Mouse (Mus musculus) frontal cortex, postnatal 14 days (tissue): ENCODE data around the gene Map2k5.

Experiments
- DNase-seq, 2 experiments: peaks; one replicate each; pipeline ENCODE4 v3.0.0; 2022; ENCODE audit warnings: low spot score in 2 of 2

Map2k5 gene

DNA sequence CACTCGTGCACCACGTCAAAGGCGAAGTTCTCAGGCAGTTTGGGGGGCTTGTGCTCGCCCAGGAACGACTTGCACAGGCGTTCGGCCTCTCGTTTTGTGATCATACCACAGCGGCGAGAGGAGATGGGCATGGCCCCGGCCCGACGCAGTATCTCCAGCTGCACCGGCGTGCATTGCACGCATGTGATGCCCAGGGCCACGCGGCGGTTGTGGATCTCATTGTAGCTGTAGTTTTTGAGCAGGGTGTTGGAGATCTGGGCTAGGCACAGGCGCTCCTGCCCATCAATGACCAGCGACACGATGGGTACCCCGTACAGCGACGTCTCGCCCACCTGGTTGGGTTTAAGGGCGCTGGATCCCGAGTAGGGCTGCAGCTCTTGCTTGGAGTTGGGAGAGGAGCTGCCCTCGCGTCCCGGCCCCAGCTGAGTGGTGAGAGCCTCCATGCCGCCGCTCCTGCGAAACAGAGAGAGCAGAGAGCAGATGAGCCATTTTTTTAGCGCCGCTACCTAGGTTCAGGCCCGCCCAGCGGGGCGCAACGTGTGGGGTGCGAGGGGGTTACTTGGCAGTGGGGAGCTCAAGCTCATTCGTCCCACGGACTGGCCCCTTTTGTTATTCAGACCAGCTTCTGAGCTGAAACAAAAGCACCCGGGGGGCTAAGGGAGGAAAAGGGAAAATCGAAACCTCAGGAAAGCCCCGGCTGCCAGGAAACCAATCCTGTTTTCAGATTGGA, 231.4 kb downstream of the Map2k5 start:
- DNase-seq: no peak

DNA sequence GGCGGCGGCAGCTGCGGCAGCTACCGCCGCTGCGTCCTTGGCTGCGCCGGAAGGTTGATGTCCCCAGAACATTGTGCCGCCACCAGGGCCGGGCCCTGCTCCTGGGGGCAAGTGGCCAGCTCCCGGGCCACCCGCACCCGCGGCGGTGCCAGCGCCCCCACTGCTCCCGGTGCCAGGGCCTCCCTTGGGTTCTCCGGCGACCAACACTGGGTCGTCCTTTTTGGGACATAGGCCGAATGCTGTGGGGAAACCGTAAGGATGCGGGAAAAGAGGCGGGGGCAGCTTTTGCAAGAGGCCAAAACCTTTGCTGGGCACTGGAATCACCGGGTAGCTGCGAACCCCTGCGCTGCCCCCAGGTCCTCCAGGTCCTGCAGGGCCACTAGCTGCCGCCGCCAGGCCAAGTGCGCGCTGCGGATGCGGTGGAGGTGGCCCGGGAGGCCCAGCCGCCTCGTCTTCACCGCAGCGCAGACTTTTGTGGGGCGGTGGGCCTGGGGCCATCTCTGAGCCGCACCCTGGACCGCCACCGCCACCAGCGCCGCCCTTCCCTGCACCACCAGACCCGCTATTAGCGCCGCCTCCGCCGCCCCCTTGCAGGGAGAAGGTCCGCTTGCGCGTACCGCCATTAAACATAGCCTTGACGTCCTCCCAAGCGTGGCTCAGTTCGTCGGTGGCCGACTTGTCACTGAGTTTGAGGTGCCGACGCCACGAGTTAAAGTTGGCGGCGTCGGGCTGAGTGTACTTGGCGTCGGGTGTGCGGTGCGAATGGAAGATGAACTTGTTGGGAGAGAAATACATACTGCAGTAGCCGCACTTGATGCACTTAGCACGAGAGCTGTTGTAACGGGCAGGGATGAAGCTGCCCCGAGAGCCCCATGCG, 232.2 kb downstream of the Map2k5 start:
- no peak for DNase-seq

DNA sequence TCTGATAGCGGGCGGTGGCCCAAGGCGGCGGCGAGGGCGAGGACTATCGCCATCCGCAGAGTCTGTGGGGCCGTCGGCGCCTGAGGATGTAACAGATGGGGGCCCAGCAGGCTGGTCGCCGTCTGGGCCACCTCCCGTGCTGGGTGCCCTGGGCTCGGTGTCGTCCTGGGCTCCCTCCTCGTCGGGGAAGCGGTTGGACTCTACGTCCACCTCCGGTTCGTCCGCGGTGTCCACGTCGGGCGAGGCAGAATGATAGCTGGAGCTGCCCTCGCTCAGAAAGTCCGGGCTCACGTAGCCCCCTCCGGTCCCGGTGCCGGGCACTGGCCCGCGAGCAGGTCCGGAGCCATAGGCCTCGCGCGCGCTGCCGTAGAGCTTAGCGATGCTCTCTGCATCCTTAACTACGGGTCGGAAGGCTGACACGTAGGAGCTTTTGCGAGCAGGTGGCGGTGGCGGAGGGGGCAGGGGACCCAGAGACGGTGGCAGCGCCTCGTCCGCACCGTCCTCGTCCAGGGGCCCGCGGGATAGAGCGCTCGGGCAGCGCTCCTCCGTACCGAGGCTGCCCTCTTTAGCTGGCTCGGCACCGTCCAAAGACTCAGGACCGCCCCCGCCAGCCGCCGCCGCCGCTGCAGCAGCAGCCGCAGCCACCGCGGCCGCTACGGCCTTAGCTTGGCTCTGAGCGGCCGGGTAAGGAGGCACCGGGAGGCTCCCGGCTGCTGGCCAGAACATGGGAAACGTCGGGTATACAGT, 233.0 kb downstream of the Map2k5 start:
- DNase-seq: no peak

DNA sequence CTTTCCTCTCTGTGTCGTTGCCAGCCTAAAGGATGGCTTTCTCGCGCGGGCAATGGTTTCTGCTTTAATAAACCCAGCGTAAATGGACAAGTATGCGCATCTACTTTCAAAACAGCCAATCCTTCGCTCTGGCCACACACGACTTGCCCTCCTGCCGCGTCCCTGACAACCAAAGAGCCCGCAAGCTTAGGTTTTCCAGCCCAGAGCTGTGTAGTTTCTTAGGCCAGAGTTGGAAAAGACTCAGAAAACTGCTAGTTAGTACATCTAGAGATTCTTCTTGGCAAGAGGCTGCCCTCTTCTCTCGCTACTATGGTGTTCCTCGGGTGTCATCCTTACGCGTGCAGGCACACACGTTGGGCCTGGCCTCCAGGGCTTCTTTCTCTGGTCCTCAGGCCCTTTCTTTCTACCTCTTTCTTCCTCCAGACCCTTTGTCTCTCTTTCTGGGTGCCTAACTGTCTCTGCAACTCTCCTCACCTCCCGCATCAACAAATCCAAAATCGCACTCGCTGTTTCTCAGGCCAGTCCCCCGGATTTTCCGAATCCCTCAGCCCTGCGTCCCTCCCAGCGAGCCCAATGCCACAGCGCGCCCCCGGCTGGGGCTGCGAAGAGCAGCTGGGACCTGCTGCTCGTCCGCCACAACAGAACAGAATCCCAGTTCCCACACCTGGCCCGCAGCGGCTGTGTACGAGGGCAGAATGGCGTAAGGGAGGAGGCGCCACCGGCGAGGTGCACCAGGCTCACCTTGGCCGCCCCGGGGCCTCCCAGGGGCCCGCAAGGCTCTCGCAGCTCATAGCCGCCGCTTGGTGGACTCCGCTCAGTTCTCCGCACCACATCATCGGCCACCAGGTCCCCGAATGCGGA, 233.8 kb downstream of the Map2k5 start:
- no peak for DNase-seq

- DNase-seq: no peak
Measured at GRCm38 (mm10) chr9:63143227-63143626, 234.5 kb downstream of the Map2k5 start.

DNA sequence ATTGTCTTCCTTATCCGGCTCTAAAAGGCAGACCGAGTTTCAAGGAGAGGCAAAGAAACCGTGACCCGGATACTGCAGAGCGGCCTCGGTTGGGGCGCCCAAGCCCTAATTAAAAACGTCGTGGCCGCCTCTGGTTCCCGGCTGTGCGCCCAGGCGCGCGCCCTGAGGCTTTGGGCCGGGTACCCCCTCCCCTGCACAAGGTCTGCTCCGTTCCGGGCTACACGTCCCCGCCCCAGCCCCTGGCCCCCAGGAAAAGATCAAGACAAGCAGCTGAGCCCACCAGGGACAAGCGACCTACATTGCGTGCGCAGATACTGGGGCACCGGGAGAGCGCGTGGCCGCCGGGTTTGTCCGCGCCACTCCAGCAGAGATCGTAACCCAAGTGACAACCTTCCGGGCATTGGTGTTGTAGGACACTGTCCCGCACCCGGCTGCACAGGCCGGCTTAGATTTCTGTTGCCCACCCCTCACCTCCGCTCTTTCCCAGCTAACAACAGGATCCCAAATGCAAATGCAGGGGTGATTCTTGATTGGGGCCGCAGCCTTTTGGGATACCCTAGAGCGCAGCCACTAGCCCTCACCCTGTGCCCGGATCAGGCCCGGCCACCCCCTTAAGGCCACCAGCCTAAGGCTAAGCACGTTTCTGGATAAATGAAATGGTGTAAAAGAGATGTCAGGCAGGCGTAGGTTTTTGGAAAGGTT, 235.2 kb downstream of the Map2k5 start:
- DNase-seq: no peak

GRCm38 (mm10) chr9:63141641-63142334, 235.9 kb downstream of the Map2k5 start:
- DNase-seq: no peak

DNA sequence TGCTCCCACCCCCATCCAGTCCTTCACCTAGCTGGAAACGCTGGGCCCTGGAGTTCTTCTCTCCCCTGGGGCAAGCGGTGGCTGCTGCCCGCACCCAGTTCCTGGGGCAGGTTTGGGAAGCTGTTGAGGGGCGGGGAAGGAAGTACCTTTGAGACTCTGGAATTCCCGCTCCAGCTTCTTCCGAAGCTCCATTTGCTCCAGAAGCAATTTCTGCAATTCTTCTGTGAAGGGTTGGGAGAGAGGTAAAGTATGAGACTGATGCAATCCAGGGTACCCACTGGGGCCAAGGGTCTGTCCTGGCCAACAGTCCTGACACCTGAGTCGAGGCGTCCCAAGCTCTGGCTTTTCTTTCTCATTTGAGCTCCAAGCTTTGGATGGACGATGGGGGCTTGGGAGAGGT, 237.5 kb downstream of the Map2k5 start:
- no peak for DNase-seq

- no peak for DNase-seq
Measured at GRCm38 (mm10) chr9:63139661-63140060, 238.0 kb downstream of the Map2k5 start.

- no peak for DNase-seq
Measured at GRCm38 (mm10) chr9:63138481-63138967, 239.2 kb downstream of the Map2k5 start.

GRCm38 (mm10) chr9:63137615-63137915, 240.1 kb downstream of the Map2k5 start:
- DNase-seq: no peak

DNA sequence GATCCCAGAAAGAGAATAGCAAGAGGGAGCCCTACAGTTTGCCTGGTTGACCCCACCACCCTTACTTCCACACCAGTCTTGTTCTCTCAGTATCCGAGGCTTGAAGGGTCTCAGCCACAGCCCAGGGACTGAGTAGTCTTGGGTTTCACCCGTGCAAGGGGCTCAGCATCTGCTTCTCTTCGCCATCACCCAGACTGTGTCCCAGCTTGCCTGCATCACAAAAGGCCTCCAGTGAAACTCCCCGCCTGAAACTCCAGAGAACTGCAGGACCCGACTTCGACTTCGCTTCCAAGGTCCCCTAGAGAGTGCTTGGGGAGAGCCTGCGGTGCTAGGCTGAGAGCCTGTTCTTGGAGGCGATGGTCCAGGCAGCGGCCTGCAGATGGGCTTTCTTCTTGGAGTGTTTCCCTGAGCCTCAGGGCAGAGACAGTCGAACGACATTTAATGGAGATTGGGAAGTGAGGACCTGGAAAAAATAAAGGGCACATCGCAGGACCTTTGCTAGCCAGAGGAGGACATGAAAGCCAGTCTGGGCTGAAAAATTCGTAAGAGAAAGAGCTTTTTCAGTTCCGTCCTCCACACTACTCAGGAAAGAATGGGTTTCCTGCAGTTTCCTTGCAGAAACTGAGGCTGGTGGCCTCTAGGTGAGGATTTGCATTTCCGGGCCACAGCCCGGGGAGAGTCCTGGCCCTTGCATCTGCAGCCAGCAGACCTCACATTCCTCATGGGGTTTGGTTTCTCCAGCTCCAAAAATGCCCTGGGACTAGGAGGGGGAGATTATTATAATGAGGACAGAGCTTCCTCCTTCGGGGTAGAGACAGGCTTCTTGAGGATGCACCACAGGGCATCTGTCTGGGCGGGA, 240.7 kb downstream of the Map2k5 start:
- no peak for DNase-seq

DNA sequence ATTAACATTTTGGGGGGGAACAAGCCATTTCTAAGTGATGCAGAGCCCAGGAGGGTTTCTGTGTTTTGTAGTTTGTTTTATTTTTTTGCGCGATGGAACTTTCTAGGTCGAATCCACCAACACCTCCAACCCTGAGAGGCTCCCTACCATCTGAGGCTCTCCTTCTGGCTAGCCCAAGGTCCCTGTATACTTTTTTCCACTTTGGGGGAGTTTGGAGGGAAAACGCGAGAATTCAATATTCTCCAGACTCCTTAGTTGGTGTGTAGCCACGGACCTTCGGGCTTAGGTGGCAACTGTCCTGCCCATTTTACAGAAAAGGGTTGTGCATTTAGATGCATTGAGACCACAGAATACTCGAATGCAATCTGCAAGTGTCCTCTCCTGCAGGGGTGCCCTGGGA, 241.5 kb downstream of the Map2k5 start:
- DNase-seq: no peak

DNA sequence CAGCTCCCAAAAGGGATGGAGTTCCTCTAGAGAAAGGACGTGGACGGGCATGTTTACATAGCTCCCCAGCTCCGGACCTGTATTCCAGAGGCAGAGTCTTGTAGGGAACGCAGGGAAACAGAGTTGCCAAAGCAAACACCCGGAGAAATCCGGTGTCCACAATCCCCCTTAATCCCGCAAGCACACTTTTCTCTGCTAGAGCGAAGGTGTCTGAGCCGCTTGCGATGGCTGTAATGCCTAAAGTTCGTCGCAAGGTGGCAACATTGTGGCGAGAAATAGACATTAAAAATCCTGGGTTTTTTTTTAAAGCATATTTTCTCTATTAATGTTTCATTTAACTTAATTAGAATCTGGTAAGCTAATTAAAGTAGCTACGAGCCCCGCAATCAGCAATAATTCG, 241.9 kb downstream of the Map2k5 start:
- DNase-seq: peak in 1 of 2 experiments; percentile 57

- DNase-seq: no peak
Measured at GRCm38 (mm10) chr9:63135356-63135755, 242.3 kb downstream of the Map2k5 start.

DNA sequence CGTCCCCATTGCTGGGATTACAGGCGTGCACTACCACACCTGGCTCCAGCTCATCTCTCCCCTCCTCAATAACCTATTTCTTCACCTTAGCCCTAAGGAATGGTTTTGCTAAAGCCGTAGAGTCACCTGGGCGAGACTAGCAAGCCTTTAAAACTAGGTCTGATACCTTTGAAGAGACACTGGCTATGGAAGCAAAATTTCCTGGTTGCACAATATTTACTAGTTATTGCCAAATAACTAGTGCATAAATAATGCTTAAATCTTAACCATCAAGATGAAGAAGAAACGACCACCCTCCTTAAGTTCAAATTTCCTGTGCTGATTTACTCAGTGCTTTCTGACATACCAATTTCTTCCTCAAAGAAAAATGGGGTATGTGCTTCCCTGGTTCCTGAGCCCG, 244.0 kb downstream of the Map2k5 start:
- DNase-seq: no peak

GRCm38 (mm10) chr9:63132673-63133601, 244.8 kb downstream of the Map2k5 start:
- DNase-seq: peak; percentile 92 to 95

DNA sequence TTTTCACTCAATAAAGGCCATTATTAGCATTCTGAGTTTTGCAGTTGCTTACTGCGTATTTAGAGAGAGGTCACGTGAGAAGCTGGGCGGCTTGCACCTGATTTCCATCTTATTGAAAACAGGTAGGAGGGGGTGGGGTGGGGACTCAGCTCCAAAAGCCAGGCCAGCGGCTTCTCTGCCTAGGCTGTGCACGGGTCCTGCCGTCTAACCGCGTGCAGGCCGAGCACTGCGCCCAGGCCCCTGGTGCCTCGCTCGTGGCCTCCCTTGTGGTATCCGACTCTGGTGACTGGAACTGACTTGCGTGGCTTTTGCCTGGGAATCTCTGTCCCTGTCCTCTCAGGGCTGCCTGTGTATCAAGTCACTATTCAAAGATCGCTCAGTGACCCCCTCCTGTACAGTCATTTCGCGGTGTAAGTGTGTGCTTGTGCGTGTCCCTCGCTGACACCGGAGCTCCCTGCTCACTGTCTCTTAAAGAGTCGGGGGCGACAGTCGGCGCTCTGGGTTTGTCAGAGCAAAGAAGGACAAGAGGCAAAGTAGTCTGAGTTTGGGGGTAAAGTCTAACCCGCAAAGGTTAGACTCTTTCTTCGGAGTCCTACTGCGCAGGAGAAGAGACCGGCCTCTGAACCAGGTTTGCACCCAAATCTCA, 245.6 kb downstream of the Map2k5 start:
- DNase-seq: no peak
